Mouse (Mus musculus): ENCODE measurements around the gene Fermt1. TPM values are rescaled to one million over a fixed set of nuclear protein-coding genes. Genes with fewer than 3 reads are reported as not detected.

The Fermt1 gene
- polyA plus RNA-seq, 1 experiment from 2014 or later, result 69.7 TPM

DNA sequence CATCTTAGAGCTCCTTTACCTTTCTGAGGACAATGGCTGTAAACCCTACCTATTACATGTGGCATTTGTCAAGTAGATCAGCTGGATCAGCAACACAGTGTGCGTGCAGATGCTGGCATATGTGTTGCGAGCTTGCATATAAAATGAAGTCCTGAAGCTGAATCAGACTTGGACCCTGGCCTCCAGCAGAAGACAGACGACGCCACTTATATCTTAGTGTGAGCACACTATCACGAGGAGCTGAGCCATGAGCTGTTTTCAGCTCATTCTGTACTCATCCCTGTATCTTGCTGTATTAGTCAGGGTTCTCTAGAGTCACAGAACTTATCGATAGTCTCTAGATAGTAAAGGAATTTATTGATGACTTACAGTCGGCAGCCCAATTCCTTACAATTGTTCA lies 60.4 kb downstream of the Fermt1 start:
- Histone ChIP-seq H3K4me1 (replicated peaks; ENCODE audit: control insufficient read depth, insufficient read depth, low read length) (no peaks in the 10 kb centered on the region), H3K4me2 (replicated peaks; ENCODE audit: low read depth) (no peak overlapping the region), H3K9me3 (ENCODE audit: control insufficient read depth) (no peaks in the 10 kb centered on the region), H3K9ac (ENCODE audit: low read depth, low read length) (no peak overlapping the region), H3K27me3 (replicated peaks; ENCODE audit: control insufficient read depth, insufficient read depth, low read length) (peaks cover 10% of the 10 kb centered on the region), H3K27ac (ENCODE audit: low read depth, low read length) (no peak overlapping the region), H3K36me3 (ENCODE audit: control insufficient read depth, insufficient read depth) (no peaks in the 10 kb centered on the region), H3K4me3 (ENCODE audit: low read depth, low read length) (no peak overlapping the region)
- peak; percentile 65; the same call in 1 of the 2 replicates for ATAC-seq
- no peak for TF ChIP-seq CTCF (IDR thresholded peaks at IDR 0.05; ENCODE audit: low read depth)
- 83% methylated on average over 6 of the region's 7 CpGs for WGBS

DNA sequence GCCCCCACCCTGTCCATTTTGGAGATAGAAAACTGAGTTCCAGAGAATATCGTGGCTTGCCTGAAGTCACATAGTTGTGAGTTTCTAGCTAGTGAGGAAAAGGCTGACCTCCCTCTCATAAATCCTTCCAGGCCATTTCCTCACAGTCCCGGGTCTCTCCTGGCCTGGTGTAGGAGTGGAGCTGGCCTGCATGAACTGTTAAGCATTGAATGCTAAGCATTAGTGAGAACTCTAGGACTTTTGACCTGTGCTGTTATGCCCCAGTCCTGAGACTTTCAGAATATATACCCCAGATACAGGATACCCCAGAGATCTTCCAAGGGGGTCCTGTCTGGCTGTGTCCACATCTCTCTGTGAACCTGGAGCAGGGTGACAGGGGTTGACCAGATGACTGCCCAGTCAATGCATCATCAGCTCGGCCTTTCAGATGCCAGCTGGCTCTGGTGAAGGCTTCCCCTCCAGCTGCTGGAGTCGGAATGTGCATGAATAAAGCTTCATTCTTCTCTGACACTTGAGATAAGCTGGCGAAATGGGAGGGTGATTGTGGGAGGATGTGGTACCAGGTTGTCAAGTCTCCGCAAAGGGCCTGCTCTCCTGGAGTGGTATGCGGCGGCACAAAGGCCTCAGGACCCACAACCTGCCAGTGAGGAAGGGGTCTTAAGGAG lies 61.3 kb downstream of the Fermt1 start:
- WGBS, result 60% methylated on average over 8 of the region's 8 CpGs
- TF ChIP-seq CTCF (IDR thresholded peaks at IDR 0.05; ENCODE audit: low read depth), result no peak
- H3K36me3 ChIP-seq (ENCODE audit: control insufficient read depth, insufficient read depth), result no peaks in the 10 kb centered on the region
- no peak for ATAC-seq
- no peaks in the 10 kb centered on the region for H3K9me3 ChIP-seq (ENCODE audit: control insufficient read depth)
- H3K4me2 ChIP-seq (replicated peaks; ENCODE audit: low read depth), result no peak overlapping the region
- peaks cover 17% of the 10 kb centered on the region for H3K27me3 ChIP-seq (replicated peaks; ENCODE audit: control insufficient read depth, insufficient read depth, low read length)
- no peak overlapping the region for H3K9ac ChIP-seq (ENCODE audit: low read depth, low read length)
- H3K4me1 ChIP-seq (replicated peaks; ENCODE audit: control insufficient read depth, insufficient read depth, low read length), result no peaks in the 10 kb centered on the region
- H3K27ac ChIP-seq (ENCODE audit: low read depth, low read length), result no peak overlapping the region
- H3K4me3 ChIP-seq (ENCODE audit: low read depth, low read length), result no peak overlapping the region

DNA sequence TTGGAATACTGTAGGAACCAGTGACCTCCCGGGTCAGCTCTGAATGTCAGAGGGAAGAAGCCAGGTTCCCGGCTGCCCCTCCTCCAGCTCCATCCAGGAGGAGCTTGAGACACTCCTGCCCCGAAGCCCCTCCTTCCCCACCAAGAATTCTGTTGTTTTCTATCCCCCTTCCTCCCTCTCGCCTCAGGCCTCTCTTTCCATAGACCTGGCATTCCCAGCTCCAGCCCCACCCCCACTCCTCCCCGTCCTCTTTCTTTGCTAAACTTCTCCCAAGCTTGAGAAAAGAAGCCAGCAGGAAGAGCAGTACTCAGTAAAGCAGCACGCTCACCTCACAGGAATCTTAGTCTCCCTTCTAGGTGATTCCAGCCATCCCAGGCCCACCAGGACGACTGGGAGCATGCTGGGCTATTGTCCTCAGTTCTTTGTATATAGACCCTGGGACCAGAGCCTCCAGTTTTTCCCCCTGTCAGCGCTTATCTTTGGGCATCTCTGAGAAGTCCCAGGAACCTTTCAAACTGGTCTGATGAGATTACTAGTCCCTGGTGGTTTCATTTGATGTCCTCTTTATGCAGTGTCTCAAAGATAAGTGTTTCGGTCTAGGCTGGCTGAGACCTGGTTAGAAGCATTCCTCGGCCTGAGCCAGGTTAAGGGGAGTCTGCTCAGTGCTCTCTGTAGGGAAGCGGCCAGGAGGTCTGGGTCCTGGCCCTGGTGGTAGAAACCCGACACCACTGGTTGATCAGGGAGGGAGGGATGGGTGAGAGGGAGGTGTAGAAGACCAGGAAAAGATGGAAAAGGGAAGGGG lies 64.7 kb downstream of the Fermt1 start, which contains the start of gene Lrrn4:
Gene Lrrn4 (minus strand): TSS at position 48 of the 802 bp plus-strand sequence.
- no peak within 1 kb of the TSS for H3K27ac ChIP-seq (ENCODE audit: low read depth, low read length)
- no peak for TF ChIP-seq CTCF (IDR thresholded peaks at IDR 0.05; ENCODE audit: low read depth)
- H3K9me3 ChIP-seq (ENCODE audit: control insufficient read depth), result no peaks in the 10 kb centered on the region
- ATAC-seq, result no peak
- no peak within 1 kb of the TSS for H3K9ac ChIP-seq (ENCODE audit: low read depth, low read length)
- peaks cover 34% of the 10 kb centered on the region for H3K27me3 ChIP-seq (replicated peaks; ENCODE audit: control insufficient read depth, insufficient read depth, low read length)
- H3K36me3 ChIP-seq (ENCODE audit: control insufficient read depth, insufficient read depth), result no peaks in the 10 kb centered on the region
- 34% methylated on average over 12 of the region's 12 CpGs for WGBS
- H3K4me3 ChIP-seq (ENCODE audit: low read depth, low read length), result peak within 1 kb of the TSS; percentile 43
- no peaks in the 10 kb centered on the region; the same call in 1 of the 2 replicates for H3K4me1 ChIP-seq (replicated peaks; ENCODE audit: control insufficient read depth, insufficient read depth, low read length)
- H3K4me2 ChIP-seq (replicated peaks; ENCODE audit: low read depth), result peak within 1 kb of the TSS; percentile 87

DNA sequence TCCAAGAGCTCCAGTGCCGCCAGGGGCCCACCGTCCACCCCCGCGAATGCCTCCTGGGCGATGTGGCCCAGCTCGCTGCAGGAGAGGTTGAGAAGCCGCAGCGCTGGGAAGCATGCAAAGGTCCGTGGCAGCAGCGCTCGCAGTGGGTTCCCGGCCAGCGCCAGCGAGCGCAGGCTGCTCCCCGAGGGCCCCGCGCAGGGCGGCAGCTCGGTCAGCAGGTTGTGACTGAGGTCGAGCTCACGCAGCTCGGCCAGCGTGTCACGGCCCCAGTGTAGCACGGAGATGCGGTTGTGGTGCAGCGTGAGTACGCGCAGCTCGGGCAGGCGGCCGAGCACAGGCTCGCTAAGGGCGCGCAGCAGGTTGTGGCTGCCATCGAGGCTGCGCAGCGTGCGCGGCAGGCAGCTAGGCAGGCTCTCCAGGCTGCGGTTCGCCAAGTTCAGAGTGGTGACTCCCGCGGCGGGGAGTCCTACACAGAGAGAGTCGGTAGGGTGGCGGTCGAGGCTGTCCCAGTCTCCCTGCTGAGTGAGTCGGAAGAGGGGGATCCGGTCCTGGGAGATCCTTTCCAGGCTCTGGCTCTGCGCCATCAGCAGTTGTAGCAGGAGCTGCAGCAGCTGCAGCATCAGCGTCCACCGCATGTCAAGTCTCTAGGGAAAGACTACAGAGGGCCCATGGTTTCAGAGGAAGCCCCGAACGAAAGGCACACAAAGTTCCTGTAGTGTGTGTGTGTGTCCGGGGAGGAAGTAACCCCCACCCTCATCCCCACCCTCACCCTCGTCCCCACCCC lies 66.3 kb downstream of the Fermt1 start:
- no peak for TF ChIP-seq CTCF (IDR thresholded peaks at IDR 0.05; ENCODE audit: low read depth)
- Histone ChIP-seq H3K27me3 (replicated peaks; ENCODE audit: control insufficient read depth, insufficient read depth, low read length) (peaks cover 34% of the 10 kb centered on the region), H3K4me1 (replicated peaks; ENCODE audit: control insufficient read depth, insufficient read depth, low read length) (no peaks in the 10 kb centered on the region; the same call in 1 of the 2 replicates), H3K4me3 (ENCODE audit: low read depth, low read length) (peak overlapping the region; percentile 43), H3K27ac (ENCODE audit: low read depth, low read length) (no peak overlapping the region), H3K4me2 (replicated peaks; ENCODE audit: low read depth) (peak overlapping the region; percentile 87), H3K9ac (ENCODE audit: low read depth, low read length) (no peak overlapping the region), H3K36me3 (ENCODE audit: control insufficient read depth, insufficient read depth) (no peaks in the 10 kb centered on the region), H3K9me3 (ENCODE audit: control insufficient read depth) (no peaks in the 10 kb centered on the region)
- under 1% methylated on average over 58 of the region's 58 CpGs for WGBS
- ATAC-seq, result peak; percentile 22

DNA sequence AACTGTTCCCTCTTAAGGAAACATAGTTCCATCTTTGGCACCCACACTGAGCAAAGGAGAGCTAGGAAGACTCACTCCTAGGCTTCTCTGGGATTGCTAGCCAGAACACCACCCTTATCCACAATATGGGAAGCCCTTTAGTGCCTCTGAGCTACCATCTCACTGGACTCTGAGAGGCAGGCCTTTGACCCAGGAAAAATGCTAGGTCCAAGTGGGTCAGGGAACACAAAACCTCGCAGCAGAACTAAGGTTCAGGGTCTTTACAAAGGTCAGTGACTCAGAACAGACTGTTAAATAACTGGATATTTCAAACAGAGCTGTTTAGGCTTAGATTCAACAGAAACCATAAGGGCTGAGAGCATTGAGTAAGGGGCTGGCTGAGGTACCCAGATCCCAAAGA lies 68.7 kb downstream of the Fermt1 start:
- Histone ChIP-seq H3K4me3 (ENCODE audit: low read depth, low read length) (no peak overlapping the region), H3K4me1 (replicated peaks; ENCODE audit: control insufficient read depth, insufficient read depth, low read length) (no peaks in the 10 kb centered on the region; the same call in 1 of the 2 replicates), H3K9ac (ENCODE audit: low read depth, low read length) (no peak overlapping the region), H3K4me2 (replicated peaks; ENCODE audit: low read depth) (no peak overlapping the region), H3K27me3 (replicated peaks; ENCODE audit: control insufficient read depth, insufficient read depth, low read length) (peaks cover 34% of the 10 kb centered on the region), H3K27ac (ENCODE audit: low read depth, low read length) (no peak overlapping the region), H3K36me3 (ENCODE audit: control insufficient read depth, insufficient read depth) (no peaks in the 10 kb centered on the region), H3K9me3 (ENCODE audit: control insufficient read depth) (no peaks in the 10 kb centered on the region)
- TF ChIP-seq CTCF (IDR thresholded peaks at IDR 0.05; ENCODE audit: low read depth), result no peak
- 55% methylated on average over 1 of the region's 1 CpGs for WGBS
- no peak for ATAC-seq
